Comparison of ENCODE assay signal across 25 mouse cellular contexts in genomic region chr15:13336392-13336791, GRCm38 (mm10).
"Had no signal": no experiment of that assay in that cellular context is flagged by ENCODE, and none has a peak within 500 bp of the region (broad histone marks: within the 10 kb centered on the region; RNA-seq: fewer than 3 reads in every experiment).

No protein-coding gene starts in this region.

- H3K36me3 ChIP-seq: embryonic facial prominence, embryonic 10.5 days; embryonic facial prominence, embryonic 12.5 days; embryonic facial prominence, embryonic 13.5 days; embryonic facial prominence, embryonic 15.5 days; forebrain, embryonic 10.5 days; forebrain, embryonic 12.5 days; forebrain, embryonic 15.5 days had no signal

- H3K27ac ChIP-seq: embryonic facial prominence, embryonic 10.5 days; embryonic facial prominence, embryonic 12.5 days; embryonic facial prominence, embryonic 13.5 days; embryonic facial prominence, embryonic 15.5 days; forebrain, embryonic 10.5 days; forebrain, embryonic 12.5 days; forebrain, embryonic 13.5 days; forebrain, embryonic 15.5 days; gastrocnemius, adult 2 months; heart, adult 2 months had no signal

- H3K27me3 ChIP-seq: embryonic facial prominence, embryonic 12.5 days; embryonic facial prominence, embryonic 13.5 days; embryonic facial prominence, embryonic 15.5 days; forebrain, embryonic 12.5 days; forebrain, embryonic 13.5 days; forebrain, embryonic 15.5 days had no signal

- H3K4me1 ChIP-seq: embryonic facial prominence, embryonic 10.5 days; embryonic facial prominence, embryonic 12.5 days; embryonic facial prominence, embryonic 13.5 days; embryonic facial prominence, embryonic 15.5 days; forebrain, embryonic 10.5 days; forebrain, embryonic 12.5 days; forebrain, embryonic 13.5 days; forebrain, embryonic 15.5 days had no signal

- DNase-seq: cerebellum, adult 9-10 months; cerebellum, adult 9-11 months; cerebellum, postnatal 10 days; cerebellum, postnatal 14 days; cerebellum, postnatal 25 days; cerebellum, postnatal 36 days; embryo, embryonic 11 days; forebrain, postnatal 0 days; gastrocnemius, adult 2 months; gastrocnemius, postnatal 10 days; gastrocnemius, postnatal 14 days; gastrocnemius, postnatal 25 days; gastrocnemius, postnatal 36 days; heart, adult 11 months; heart, adult 18-20 months; heart, adult 2 months had no signal

- H3K9ac ChIP-seq: embryonic facial prominence, embryonic 12.5 days; embryonic facial prominence, embryonic 13.5 days; embryonic facial prominence, embryonic 15.5 days; forebrain, embryonic 12.5 days; forebrain, embryonic 13.5 days; forebrain, embryonic 15.5 days; forebrain, postnatal 0 days had no signal

- H3K4me3 ChIP-seq: embryonic facial prominence, embryonic 10.5 days; embryonic facial prominence, embryonic 12.5 days; embryonic facial prominence, embryonic 13.5 days; embryonic facial prominence, embryonic 15.5 days; erythroblast, embryonic 14.5 days; forebrain, embryonic 10.5 days; forebrain, embryonic 12.5 days; forebrain, embryonic 13.5 days; forebrain, embryonic 15.5 days; gastrocnemius, adult 2 months; heart, adult 2 months had no signal

- H3K9me3 ChIP-seq: embryonic facial prominence, embryonic 10.5 days; embryonic facial prominence, embryonic 12.5 days; embryonic facial prominence, embryonic 13.5 days; embryonic facial prominence, embryonic 15.5 days; forebrain, embryonic 10.5 days; forebrain, embryonic 12.5 days; forebrain, embryonic 13.5 days; forebrain, embryonic 15.5 days had no signal

- H3K4me2 ChIP-seq: embryonic facial prominence, embryonic 12.5 days; embryonic facial prominence, embryonic 13.5 days; embryonic facial prominence, embryonic 15.5 days; forebrain, embryonic 12.5 days; forebrain, embryonic 13.5 days; forebrain, embryonic 15.5 days had no signal
